Mouse (Mus musculus) forelimb bud, embryonic 11.5 days (tissue): ENCODE data around the gene Wdr41.
A peak's percentile ranks its signal among the peaks of the same experiment; 100 is the strongest.

Experiments used
- DNase-seq: peaks from one replicate; pipeline ENCODE4 v3.0.0-alpha.2; 2012; ENCODE audit warnings: low read depth, low spot score

The Wdr41 gene

GRCm38 (mm10) chr13:94976219-94977186 lies at the start of gene Wdr41:
Gene Wdr41, plus strand, starts transcription at chr13:94976344.
- DNase-seq = peak; percentile 97

- DNase-seq = no peak
Observed at GRCm38 (mm10) chr13:94928086-94928485, 48.1 kb upstream of the Wdr41 start.

- no peak for DNase-seq
Observed at GRCm38 (mm10) chr13:94938418-94938817, 37.7 kb upstream of the Wdr41 start.

- DNase-seq = no peak
Observed at GRCm38 (mm10) chr13:94940104-94940503, 36.0 kb upstream of the Wdr41 start.

DNA sequence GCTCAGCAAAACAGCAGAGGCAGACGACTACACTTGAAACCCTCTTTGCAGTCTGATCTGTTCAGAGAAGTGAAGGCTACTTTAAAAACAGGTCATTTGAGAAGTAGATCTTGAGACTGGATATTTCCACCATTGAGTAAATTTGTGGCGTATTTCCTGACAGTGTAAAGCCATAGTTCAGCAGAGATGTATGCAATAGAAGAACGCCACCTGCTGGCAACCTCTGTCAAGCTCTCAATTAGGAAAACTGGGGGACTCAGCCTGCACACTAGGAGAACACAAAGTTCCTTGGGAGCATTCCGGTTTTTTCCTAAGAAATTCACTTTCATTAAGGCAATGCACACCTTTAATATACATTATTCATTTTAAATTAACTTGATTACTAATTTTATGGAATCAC lies 34.9 kb upstream of the Wdr41 start:
- peak; percentile 79 for DNase-seq

DNA sequence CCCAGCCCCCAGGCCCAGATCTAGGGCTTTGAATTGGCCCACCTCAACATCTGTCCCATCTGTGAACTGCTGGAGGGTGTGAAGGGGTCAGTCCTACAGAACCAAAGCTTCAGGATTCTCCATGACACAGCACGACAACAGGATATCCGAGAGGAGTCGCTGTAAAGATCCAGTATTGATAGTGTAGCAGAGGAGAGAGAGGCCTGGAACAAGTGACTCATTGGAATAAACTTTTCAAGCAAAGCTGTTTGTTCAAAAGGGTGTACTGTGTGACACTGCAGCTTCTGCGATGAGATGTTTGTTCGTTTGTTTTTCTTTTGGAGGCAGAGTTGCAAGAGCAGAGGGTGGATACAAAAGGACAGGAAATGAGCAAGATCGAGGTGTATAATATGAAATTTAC lies 20.2 kb upstream of the Wdr41 start:
- no peak for DNase-seq

GRCm38 (mm10) chr13:94957965-94958364 lies 18.2 kb upstream of the Wdr41 start:
- peak; percentile 45 for DNase-seq

- no peak for DNase-seq
Observed at GRCm38 (mm10) chr13:94969992-94970553, 6.1 kb upstream of the Wdr41 start.

GRCm38 (mm10) chr13:94975828-94976218 lies 321 bp upstream of the Wdr41 start:
- DNase-seq = no peak

DNA sequence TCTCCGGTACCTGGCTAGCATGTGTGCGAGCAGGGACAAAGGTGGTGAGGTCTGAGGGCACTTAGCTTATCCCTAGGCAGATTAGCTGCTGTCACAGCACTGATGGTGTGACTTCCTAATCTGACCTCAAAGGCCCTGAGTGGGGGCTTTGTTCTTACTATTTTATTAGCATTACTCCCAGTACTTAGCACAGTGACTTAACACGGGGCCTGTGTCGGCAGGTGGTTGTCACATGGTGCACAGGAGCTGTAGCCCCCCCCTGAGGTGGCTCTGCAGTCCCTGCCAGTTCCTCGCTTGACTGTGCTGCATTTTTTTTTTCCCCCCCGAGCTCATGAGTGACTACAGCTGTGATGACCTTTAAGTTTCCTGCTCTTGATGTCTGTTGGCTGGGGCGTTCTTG lies 2.9 kb downstream of the Wdr41 start:
- DNase-seq = no peak

GRCm38 (mm10) chr13:94990516-94990915 lies 14.4 kb downstream of the Wdr41 start:
- no peak for DNase-seq

GRCm38 (mm10) chr13:95007281-95007680 lies 31.1 kb downstream of the Wdr41 start:
- DNase-seq = no peak

DNA sequence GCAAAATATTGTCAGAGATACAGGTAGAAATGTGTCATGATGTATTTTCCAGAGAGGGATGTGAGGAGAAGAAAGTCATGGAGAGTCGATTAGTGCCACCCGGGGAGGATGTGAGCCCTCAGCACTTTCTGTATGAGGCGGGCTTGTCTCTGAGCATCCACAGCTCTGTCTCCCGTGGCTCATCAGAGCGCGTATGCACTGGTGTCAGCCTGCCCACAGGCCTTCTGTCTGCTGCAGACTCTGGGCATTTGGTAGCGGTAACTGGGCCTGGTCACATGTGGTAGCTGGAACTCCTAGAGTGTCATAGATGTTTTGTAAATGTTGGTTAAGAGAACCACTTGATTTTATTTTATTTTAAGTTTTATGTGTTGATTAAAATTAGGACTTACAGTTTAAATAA lies 33.1 kb downstream of the Wdr41 start:
- DNase-seq = no peak

DNA sequence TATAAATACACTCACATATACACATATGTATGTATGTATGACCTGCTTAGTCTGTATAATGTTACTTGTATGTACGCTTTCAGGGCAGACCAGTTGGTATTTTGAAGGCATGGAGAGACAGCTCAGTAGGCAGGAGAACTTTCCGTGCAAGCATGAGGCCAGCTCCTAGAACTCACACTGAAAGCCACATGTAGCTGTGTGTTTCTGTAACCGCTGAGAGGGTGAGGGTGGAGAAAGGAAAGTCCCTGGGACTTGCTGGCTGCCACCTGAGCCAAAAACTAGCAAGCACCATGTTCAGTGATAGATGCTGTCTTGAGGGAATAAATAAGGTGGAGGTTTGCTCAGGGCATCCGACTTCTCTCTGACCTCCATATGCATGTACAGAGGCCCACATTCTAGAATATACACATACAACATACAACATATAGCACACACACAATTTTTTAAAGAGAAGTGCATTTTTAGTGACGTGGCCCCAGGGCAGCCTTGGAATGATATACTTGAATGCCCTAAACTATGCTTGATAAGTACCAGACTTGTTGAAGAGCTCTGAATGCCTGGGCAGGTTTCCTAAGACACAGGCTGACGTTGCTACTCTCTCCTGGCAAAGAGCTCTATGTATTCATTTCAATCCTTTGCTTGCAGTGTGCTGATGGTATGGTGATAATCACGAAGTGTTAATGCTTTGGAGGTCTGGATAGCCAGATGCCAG lies 35.6 kb downstream of the Wdr41 start:
- DNase-seq = no peak

DNA sequence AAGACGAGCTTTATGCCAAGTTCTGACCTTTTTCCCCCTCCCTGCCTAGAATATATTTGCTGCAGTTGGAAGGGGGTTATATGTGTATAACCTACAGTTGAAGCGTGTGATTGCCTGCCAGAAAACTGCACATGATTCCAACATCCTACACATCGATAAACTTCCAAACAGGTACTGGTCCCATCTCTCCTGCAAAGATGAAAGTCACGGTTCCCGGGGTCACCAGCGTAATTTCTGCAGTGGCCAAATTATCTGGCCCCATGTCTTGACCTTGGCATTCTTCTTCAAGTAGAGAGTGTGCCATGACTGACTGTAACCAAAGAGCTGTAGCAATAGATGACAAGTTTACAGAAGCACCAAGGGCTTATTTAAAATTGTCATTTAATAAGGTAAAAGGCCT lies 41.1 kb downstream of the Wdr41 start:
- no peak for DNase-seq

DNA sequence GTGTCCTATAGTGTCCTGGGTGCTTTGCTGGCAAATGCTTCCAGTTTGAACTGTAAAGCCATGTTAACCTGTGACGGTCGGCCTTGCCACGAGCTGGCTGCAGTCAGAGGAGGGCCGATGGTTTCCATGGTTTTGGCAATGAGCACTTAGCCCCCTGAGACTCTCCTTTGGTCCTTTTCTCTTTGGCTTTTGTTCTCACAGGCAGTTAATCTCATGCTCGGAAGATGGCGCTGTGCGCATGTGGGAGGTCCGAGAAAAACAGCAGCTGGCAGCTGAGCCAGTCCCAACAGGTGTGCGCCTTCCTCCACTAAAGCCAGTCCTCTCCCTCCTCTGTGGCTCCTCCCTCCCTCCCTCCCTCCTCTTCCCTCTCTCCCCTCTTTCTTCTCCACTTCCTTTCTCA lies 41.8 kb downstream of the Wdr41 start:
- DNase-seq = peak; percentile 86

DNA sequence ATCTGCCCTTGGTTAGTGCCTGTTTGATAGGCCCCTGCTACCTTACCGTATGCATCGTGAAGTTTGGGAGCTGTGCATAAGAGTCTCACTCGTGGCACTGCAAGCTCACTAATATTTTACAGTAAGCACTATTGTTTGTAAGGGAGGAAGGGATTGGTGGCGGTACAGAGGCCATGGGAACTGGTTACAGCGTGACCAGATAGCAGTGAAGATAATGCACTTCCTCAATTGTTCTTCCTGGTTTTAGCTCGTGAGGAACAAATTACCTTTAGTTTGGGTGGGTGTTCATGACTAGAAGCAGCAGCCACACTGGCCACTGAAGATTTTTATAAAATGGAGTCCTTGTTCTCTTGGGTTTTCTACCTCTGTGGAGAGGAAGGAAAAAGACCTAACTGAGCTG lies 43.2 kb downstream of the Wdr41 start:
- DNase-seq = no peak

DNA sequence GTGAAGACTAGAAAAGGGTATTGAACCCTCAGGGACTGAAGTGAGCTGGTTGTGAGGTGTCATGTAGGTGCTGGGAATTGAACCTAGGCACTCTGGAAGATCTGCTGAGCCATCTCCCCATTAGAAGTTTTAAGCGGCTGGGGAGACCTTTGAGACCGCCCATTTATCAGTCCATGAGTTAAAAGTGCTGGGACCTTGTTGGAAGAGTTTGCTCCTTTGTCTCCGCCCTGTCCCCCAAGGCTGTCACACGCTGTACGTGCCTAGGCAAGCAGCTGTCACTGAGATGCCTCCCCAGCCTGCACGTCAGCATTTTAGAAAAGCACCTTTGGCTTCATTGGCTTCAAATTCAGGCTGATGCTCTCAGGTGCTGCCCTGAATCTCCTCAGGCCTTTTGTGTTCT lies 44.1 kb downstream of the Wdr41 start:
- no peak for DNase-seq

DNA sequence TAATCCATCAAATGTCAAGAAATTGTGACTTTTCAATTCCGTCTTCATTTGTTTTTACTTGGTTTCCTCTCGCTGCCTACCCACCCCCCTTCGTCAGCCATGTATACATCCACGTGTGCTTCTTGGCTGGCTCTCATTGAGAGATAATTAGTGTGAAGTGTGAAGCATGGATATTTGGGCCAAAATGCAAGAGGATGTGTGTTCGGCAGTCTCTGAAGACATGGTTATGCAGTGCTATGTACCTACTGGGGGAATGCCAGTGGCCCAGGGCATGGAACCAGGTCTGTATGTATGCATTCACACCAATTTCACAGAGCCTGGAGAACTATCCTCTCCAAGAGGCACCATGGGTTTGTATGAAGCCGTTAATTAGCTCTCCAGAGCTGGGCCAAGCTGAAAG lies 54.7 kb downstream of the Wdr41 start:
- DNase-seq = no peak

DNA sequence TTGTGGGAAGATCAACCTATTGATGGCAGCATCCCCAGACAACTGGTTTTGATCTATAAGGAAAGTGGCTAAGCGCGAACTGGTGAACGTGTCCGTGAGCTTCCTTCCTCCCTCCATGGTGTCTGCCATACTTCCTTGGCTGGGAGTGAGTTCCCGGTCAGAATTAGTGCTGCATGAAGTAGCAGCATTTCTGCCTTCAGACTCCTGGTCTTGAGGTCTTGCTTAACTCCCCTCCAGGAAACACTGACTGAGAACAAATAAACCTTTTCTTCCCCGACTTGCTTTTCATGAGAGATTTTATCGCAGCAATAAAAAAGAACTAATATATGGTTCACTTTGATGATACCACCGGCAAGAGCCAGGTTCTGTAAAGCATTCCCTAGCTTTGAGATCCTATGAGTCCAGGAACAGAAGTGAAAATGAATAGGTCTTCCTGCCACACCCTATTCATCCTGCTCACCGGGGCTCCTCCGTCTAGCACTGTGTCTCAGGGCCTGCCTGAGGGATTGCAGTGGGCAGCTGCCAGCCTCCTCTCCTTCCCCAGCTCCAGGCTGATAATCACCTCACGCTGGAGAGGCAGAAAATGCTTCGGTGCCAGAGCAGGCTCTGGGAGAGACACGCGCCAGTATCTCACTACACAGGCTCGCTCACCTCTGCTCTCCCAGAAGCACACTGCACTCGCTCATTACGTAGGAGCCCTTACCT lies 56.1 kb downstream of the Wdr41 start:
- no peak for DNase-seq

DNA sequence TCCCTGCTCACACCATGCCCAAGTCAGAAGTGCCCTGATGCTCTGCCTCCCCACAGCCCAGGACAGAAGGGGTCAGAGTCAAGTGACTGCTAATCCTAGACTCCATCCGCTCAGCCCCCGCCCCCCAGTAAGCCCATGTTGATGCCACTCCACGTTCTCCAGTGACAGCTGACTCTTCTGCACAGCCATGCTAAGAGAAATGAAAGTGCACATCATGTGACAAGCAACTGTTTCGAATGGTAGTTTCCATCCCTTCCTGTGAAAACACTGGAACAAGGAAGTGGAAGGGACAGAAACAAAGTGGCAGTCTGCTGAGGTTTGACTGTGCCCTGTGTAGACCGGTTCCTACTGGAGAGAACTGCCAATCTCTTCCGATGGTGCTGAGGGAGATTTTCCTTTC lies 56.8 kb downstream of the Wdr41 start:
- no peak for DNase-seq

- no peak for DNase-seq
Observed at GRCm38 (mm10) chr13:95034094-95034493, 58.0 kb downstream of the Wdr41 start.
